Mouse (Mus musculus): Measurements from ENCODE around the gene Tnfrsf13c. TPM values are rescaled to one million over a fixed set of nuclear protein-coding genes. Genes with fewer than 3 reads are reported as not detected.
A peak's percentile ranks its signal among the peaks of the same experiment; 100 is the strongest.

Tnfrsf13c gene
- polyA plus RNA-seq, 1 experiment from 2014 or later, result not detected

- no peak for ATAC-seq (ENCODE audit: insufficient number of reproducible peaks, low FRiP score)
- H3K4me1 ChIP-seq (replicated peaks), result peaks cover 47% of the 10 kb centered on the region
- no peak overlapping the region for H3K9ac ChIP-seq
- WGBS, result 37% methylated on average over 5 of the region's 5 CpGs
- H3K9me3 ChIP-seq (replicated peaks), result peaks cover 12% of the 10 kb centered on the region
- no peak overlapping the region for H3K4me2 ChIP-seq
- H3K27me3 ChIP-seq (replicated peaks), result peaks cover 9% of the 10 kb centered on the region; the same call in 1 of the 2 replicates
- H3K27ac ChIP-seq (ENCODE audit: poor library complexity, severe bottlenecking), result 0 out of 2 replicates have a peak overlapping the region, but pooled peaks have one; percentile 12
- peaks cover 87% of the 10 kb centered on the region for H3K36me3 ChIP-seq
- no peak overlapping the region for H3K4me3 ChIP-seq
These were observed 43.0 kb downstream of the Tnfrsf13c start for GRCm38 (mm10) chr15:82181131-82181530.

DNA sequence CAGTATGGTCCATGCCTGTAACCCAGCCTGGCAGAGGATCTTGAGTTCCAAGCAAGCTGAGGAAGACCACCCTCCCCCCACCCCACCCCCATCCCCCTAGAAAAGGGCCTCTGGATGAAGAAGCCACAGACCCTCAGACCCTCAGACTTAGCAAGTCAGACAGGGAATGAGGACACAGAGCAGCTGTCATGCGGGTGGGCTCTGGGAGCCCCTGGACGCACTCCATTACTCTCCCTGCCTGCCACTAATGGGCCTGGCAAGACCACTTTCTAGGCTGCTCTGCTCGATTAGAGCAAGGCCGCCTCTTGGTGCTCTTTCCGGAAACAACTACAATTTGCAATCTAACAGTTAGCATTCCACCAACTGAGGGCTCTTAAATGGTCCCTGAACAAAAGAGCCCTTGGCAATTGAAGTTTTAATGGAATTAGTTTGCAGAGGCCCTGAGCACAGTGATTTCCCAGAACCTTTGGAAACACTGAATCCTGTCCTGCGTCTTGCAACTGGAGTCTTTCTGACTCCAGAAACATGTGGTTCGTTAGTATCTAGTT is 46.4 kb downstream of the Tnfrsf13c start:
- Histone ChIP-seq H3K9me3 (replicated peaks) (peaks cover 12% of the 10 kb centered on the region), H3K4me1 (replicated peaks) (peaks cover 15% of the 10 kb centered on the region), H3K4me2 (no peak overlapping the region), H3K27ac (ENCODE audit: poor library complexity, severe bottlenecking) (no peak overlapping the region), H3K9ac (no peak overlapping the region), H3K27me3 (replicated peaks) (peaks cover 3% of the 10 kb centered on the region; the same call in 1 of the 2 replicates), H3K36me3 (peaks cover 90% of the 10 kb centered on the region), H3K4me3 (no peak overlapping the region)
- WGBS, result 92% methylated on average over 7 of the region's 7 CpGs
- no peak for ATAC-seq (ENCODE audit: insufficient number of reproducible peaks, low FRiP score)

- Histone ChIP-seq H3K36me3 (peaks cover 94% of the 10 kb centered on the region), H3K9ac (no peak overlapping the region), H3K27me3 (replicated peaks) (no peaks in the 10 kb centered on the region), H3K4me3 (no peak overlapping the region), H3K4me1 (replicated peaks) (peaks cover 14% of the 10 kb centered on the region), H3K4me2 (no peak overlapping the region), H3K27ac (ENCODE audit: poor library complexity, severe bottlenecking) (no peak overlapping the region), H3K9me3 (replicated peaks) (0 out of 2 replicates have a peak, but pooled peaks cover 2% of the 10 kb centered on the region)
- 91% methylated on average over 9 of the region's 9 CpGs for WGBS
- no peak for ATAC-seq (ENCODE audit: insufficient number of reproducible peaks, low FRiP score)
These were observed 49.1 kb downstream of the Tnfrsf13c start for GRCm38 (mm10) chr15:82175091-82175490.

GRCm38 (mm10) chr15:82172648-82173047 is 51.5 kb downstream of the Tnfrsf13c start:
- no peak overlapping the region for H3K4me3 ChIP-seq
- H3K9ac ChIP-seq, result no peak overlapping the region
- no peaks in the 10 kb centered on the region for H3K9me3 ChIP-seq (replicated peaks)
- H3K27ac ChIP-seq (ENCODE audit: poor library complexity, severe bottlenecking), result no peak overlapping the region
- H3K4me2 ChIP-seq, result no peak overlapping the region
- H3K36me3 ChIP-seq, result peaks cover 74% of the 10 kb centered on the region
- ATAC-seq (ENCODE audit: insufficient number of reproducible peaks, low FRiP score), result no peak
- H3K4me1 ChIP-seq (replicated peaks), result peaks cover 35% of the 10 kb centered on the region
- no peaks in the 10 kb centered on the region for H3K27me3 ChIP-seq (replicated peaks)
- WGBS, result 86% methylated on average over 8 of the region's 8 CpGs

MicroRNAs within 50 kb of the gene (microRNA counts, 519-probe panel; counts per million panel counts)
- 2,761 counts per million, percentile 12 among the panel's probes with 10 or more counts for microRNA mmu-miR-33

Small RNA genes lying within 50 kb of the gene (microRNA-seq; reads per million reads assigned to microRNA genes)
- 51.4 reads per million, percentile 42 among the genes with 10 or more reads in this experiment for gene Mir33

Other genes with a start within 250 kb of the Tnfrsf13c start
- gene 1700029P11Rik, start 243.8 kb downstream of the Tnfrsf13c start, polyA plus RNA-seq (2016; fragmentation: Nextera tagmentation; extraction: Ambion mirVana), result not detected in 2 replicates
- 68.7 and 80.2 TPM in 2 replicates for gene Xrcc6, start 236.5 kb downstream of the Tnfrsf13c start, polyA plus RNA-seq (2016; fragmentation: Nextera tagmentation; extraction: Ambion mirVana)
- gene Desi1, start 190.5 kb downstream of the Tnfrsf13c start, polyA plus RNA-seq (2016; fragmentation: Nextera tagmentation; extraction: Ambion mirVana), result 22.8 and 24.6 TPM in 2 replicates
- 150 and 157 TPM in 2 replicates for gene Snu13, start 176.8 kb downstream of the Tnfrsf13c start, polyA plus RNA-seq (2016; fragmentation: Nextera tagmentation; extraction: Ambion mirVana)
- not detected in 2 replicates for gene 4930407I10Rik, start 165.2 kb downstream of the Tnfrsf13c start, polyA plus RNA-seq (2016; fragmentation: Nextera tagmentation; extraction: Ambion mirVana)
- gene Mei1, start 154.4 kb downstream of the Tnfrsf13c start, polyA plus RNA-seq (2016; fragmentation: Nextera tagmentation; extraction: Ambion mirVana), result not detected in 2 replicates
- gene Ccdc134, start 96.4 kb downstream of the Tnfrsf13c start, polyA plus RNA-seq (2016; fragmentation: Nextera tagmentation; extraction: Ambion mirVana), result 8.7 and 11.1 TPM in 2 replicates
- gene Srebf2, start 77.2 kb downstream of the Tnfrsf13c start, polyA plus RNA-seq (2016; fragmentation: Nextera tagmentation; extraction: Ambion mirVana), result 110 and 118 TPM in 2 replicates
- 0.19 and 0.35 TPM in 2 replicates for gene Shisa8, start 11.6 kb downstream of the Tnfrsf13c start, polyA plus RNA-seq (2016; fragmentation: Nextera tagmentation; extraction: Ambion mirVana)
- gene Cenpm, start 20.4 kb upstream of the Tnfrsf13c start, polyA plus RNA-seq (2016; fragmentation: Nextera tagmentation; extraction: Ambion mirVana), result 57.9 and 67.0 TPM in 2 replicates
- not detected in 2 replicates for gene 1500009C09Rik, start 28.0 kb upstream of the Tnfrsf13c start, polyA plus RNA-seq (2016; fragmentation: Nextera tagmentation; extraction: Ambion mirVana)
- 3.8 and 4.9 TPM in 2 replicates for gene Sept3, start 50.5 kb upstream of the Tnfrsf13c start, polyA plus RNA-seq (2016; fragmentation: Nextera tagmentation; extraction: Ambion mirVana)
- gene Wbp2nl, start 74.6 kb upstream of the Tnfrsf13c start, polyA plus RNA-seq (2016; fragmentation: Nextera tagmentation; extraction: Ambion mirVana), result 0.35 and 0.66 TPM in 2 replicates
- gene Naga, start 114.6 kb upstream of the Tnfrsf13c start, polyA plus RNA-seq (2016; fragmentation: Nextera tagmentation; extraction: Ambion mirVana), result 40.5 and 44.6 TPM in 2 replicates
- gene Pheta2, start 114.6 kb upstream of the Tnfrsf13c start, polyA plus RNA-seq (2016; fragmentation: Nextera tagmentation; extraction: Ambion mirVana), result 9.8 and 9.9 TPM in 2 replicates
- gene Smdt1, start 114.6 kb upstream of the Tnfrsf13c start, polyA plus RNA-seq (2016; fragmentation: Nextera tagmentation; extraction: Ambion mirVana), result 299 and 309 TPM in 2 replicates
- gene Ndufa6, start 130.0 kb upstream of the Tnfrsf13c start, polyA plus RNA-seq (2016; fragmentation: Nextera tagmentation; extraction: Ambion mirVana), result 475 and 496 TPM in 2 replicates
- gene Cyp2d22, start 155.9 kb upstream of the Tnfrsf13c start, polyA plus RNA-seq (2016; fragmentation: Nextera tagmentation; extraction: Ambion mirVana), result 7.3 and 8.0 TPM in 2 replicates
- not detected in 2 replicates for gene Cyp2d11, start 169.7 kb upstream of the Tnfrsf13c start, polyA plus RNA-seq (2016; fragmentation: Nextera tagmentation; extraction: Ambion mirVana)
- 0.15 TPM in 1 of 2 replicates, not detected in the other for gene Cyp2d10, start 182.8 kb upstream of the Tnfrsf13c start, polyA plus RNA-seq (2016; fragmentation: Nextera tagmentation; extraction: Ambion mirVana)
- gene Cyp2d9, start 209.1 kb upstream of the Tnfrsf13c start, polyA plus RNA-seq (2016; fragmentation: Nextera tagmentation; extraction: Ambion mirVana), result not detected in 2 replicates